Mouse (Mus musculus) adipocyte (in vitro differentiated cells): Measurements from ENCODE around the gene Ampd2.

Source experiments
- DNase-seq: peaks from one replicate; pipeline ENCODE4 v3.0.0-alpha.2; 2016; ENCODE audit warnings: low spot score

Gene Ampd2

GRCm38 (mm10) chr3:108068826-108069225 lies 17.6 kb downstream of the Ampd2 start:
- no peak for DNase-seq

GRCm38 (mm10) chr3:108067370-108067934 lies 19.0 kb downstream of the Ampd2 start:
- DNase-seq = no peak

GRCm38 (mm10) chr3:108065551-108065950 lies 20.9 kb downstream of the Ampd2 start:
- no peak for DNase-seq

DNA sequence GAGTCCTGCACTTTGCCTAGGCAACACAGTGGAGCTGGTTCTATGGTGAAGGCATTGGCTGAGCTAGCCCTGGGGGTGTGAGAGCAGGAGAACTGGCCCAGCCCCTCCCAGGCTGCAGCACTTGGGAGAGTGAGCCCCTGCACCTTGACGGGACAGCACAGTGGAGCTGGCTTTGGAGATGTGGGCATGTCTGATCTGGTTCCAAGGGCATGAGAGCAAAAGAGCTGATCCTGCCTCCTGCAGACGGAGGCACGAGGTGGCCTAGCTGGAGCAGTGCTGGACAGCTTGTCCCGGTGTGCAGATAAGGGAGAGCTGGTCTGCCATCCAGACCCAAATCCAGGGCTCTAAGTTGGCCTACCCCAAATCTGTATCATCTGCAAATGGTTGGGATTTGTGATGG lies 21.8 kb downstream of the Ampd2 start:
- DNase-seq = no peak

DNA sequence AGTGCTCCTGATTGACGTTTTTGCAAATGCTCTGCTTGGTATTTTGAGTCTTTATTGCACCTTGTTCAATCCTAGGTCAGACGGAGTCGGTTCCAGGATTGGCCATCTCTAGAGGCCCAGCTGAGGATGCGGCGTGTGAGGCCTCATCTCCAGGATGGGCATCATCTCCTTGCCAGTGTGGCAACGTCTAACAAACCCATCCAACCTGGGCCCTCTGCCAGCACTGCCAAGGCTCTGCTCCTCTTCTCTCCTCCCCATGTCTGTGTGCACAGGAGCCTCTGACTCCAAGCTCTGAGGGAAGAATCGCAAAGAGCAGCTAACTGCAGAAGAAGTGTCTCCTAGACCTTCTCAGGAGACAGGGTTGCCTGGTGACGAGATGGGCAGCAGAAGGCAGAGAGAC lies 23.8 kb downstream of the Ampd2 start:
- no peak for DNase-seq

- DNase-seq = peak; percentile 74
Observed at GRCm38 (mm10) chr3:108061420-108061819, 25.0 kb downstream of the Ampd2 start.

GRCm38 (mm10) chr3:108050493-108050892 lies 36.0 kb downstream of the Ampd2 start:
- DNase-seq = no peak

- no peak for DNase-seq
Observed at GRCm38 (mm10) chr3:108048306-108048705, 38.1 kb downstream of the Ampd2 start.

GRCm38 (mm10) chr3:108046944-108047655 lies 39.4 kb downstream of the Ampd2 start:
- DNase-seq = no peak

DNA sequence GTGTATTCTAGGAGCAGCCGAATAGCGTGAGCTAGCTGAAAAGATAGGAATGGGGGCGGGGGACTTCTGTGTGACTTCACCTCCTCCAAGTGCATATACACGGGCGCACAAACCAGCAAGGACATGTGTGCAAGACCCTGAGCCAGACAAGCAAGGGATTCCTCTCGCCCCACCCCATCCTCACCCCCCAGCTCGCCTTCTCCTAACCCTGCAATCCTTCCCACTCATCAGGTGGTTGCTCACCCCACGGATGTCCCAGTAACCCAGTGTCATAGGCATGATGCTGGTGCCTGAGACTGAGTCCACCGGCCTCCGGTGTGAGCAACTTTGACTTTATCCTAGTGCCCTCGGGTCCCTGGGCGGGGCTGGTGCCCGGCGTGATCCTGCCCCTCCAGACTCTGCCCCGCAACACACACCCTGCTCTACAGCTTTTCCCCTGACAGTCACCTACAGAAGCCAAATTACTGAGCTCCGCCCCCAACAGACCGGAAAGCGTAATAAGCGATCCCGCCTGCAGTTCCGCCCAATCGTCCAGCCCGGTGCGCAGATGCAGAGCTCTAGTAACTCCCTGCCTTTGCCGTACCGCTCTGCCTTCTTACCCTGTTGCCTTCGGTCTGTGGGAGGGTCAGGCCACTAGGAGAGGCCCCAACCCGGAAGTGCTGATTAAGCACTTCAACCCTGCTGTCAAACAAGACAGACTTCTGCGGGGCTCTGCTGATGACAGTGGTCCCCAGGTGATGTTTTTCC lies 41.9 kb downstream of the Ampd2 start, which contains the start of gene Gstm4:
Gene Gstm4 (minus strand): TSS at position 501 of the 747 bp plus-strand sequence.
- no peak for DNase-seq

DNA sequence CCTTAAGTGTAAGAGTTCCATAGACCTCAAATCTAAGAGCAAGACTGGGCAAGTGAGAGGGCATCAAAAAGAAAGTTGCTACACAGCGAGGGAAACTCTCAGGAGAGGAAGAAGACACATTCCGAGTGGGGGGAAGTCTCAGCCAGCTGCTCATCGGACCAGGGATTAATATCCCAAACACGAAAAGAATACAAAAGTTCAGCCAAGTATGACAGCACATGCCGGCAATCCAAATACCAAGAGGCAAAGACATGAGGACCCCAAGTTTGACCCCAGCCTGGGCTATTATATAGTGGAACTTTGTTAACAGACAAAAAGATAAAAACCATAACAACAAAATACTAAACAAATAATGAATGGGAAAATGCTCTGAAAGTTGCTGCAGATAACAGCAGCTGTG lies 53.3 kb downstream of the Ampd2 start:
- no peak for DNase-seq

DNA sequence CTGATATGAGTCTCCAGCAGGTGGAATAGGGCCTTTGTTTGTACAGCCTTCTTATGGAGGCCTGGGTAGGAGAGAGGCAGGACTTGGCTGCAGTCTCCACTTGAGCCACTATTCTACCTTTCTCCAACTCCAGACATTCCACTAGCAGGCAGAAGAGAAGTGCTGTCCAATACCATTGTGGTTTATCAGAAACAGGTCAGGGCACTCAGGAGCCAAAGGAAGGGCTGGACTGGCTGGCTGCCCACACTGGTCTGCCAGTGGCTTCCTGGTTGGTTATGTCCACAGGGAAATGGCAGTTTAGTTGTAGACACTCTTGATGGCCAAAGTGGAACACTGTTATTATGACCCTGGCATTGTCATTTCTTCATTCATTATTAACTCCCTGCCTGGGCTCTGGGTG lies 54.3 kb downstream of the Ampd2 start:
- no peak for DNase-seq

GRCm38 (mm10) chr3:108028641-108029365 lies 57.6 kb downstream of the Ampd2 start:
- DNase-seq = no peak

DNA sequence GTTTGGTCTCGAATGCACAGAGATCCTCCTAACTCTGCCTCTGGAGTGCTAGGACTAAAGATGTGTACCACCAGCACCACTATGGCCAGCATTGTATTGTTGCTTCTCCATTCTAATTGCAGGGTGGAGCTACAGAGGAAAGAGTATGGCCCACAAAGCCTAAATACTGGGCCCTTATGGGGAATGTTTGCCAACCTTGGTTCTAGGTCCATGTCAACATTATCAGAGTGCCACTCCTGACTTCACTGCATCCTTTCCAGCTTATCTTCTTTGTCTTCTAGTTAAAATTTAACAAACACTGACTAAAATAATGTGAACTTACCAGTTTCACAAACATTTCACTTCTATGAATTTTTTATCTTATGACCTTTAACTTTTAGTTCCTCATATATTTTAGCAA lies 59.9 kb downstream of the Ampd2 start:
- no peak for DNase-seq

GRCm38 (mm10) chr3:108026049-108026448 lies 60.4 kb downstream of the Ampd2 start:
- peak; percentile 44 for DNase-seq

GRCm38 (mm10) chr3:108025318-108025717 lies 61.1 kb downstream of the Ampd2 start:
- no peak for DNase-seq
